Comparison of ENCODE assay signal across 29 mouse cellular contexts in the genomic region with DNA sequence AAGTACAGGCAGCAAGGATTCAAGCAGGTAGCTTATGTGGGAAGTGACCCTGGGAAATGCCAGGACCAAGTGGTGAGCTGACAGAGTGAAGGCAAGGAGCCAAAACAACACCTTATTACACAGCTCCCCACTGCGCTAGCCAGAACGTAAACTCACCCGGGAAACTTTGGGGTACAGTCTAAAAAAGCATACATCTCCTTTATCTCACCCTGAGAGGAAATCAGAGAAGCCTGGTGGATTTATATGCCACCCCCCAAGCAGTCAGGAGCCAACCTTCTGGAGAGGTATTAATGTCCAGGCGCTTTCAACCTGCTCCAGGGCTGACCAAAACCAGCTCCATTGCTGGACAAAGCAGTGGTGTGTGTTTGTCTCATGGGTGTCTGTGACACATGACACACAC. TPM values are rescaled to one million over a fixed set of nuclear protein-coding genes. Genes with fewer than 3 reads are reported as not detected.
DNase-seq lines count a peak whose midpoint lies in the region; ATAC-seq and TF ChIP-seq lines count a peak whose summit lies in the region.
"Had no signal": no experiment of that assay in that cellular context is flagged by ENCODE, and none has a peak within 500 bp of the region (broad histone marks: within the 10 kb centered on the region; RNA-seq: fewer than 3 reads in every experiment).

No protein-coding gene starts in this region.

- no peaks in the 10 kb centered on the region for H3K36me3 ChIP-seq in heart, embryonic 13.5 days
- H3K36me3 ChIP-seq in limb, embryonic 14.5 days (ENCODE audit: control insufficient read depth, insufficient read depth, low read length) = no peaks in the 10 kb centered on the region
- H3K36me3 ChIP-seq in limb, embryonic 10.5 days = no peaks in the 10 kb centered on the region
- no peaks in the 10 kb centered on the region for H3K36me3 ChIP-seq in kidney, embryonic 16.5 days (ENCODE audit: insufficient read depth, low read length)
- H3K36me3 ChIP-seq: G1E; intestine, embryonic 15.5 days; limb, embryonic 13.5 days; liver, embryonic 12.5 days; neural tube, embryonic 15.5 days; stomach, embryonic 15.5 days had no signal

- H3K4me1 ChIP-seq in heart, embryonic 13.5 days = peaks cover 60% of the 10 kb centered on the region
- peaks cover 3% of the 10 kb centered on the region; the same call in 1 of the 2 replicates for H3K4me1 ChIP-seq in limb, embryonic 14.5 days (ENCODE audit: control insufficient read depth, insufficient read depth, low read length)
- H3K4me1 ChIP-seq in limb, embryonic 10.5 days = peaks cover 49% of the 10 kb centered on the region
- H3K4me1 ChIP-seq in kidney, embryonic 16.5 days (ENCODE audit: insufficient read depth, low read length) = peaks cover 18% of the 10 kb centered on the region
- H3K4me1 ChIP-seq: stomach, embryonic 15.5 days had no signal

- no peaks in the 10 kb centered on the region for H3K27me3 ChIP-seq in heart, embryonic 13.5 days (replicated peaks)
- H3K27me3 ChIP-seq in limb, embryonic 14.5 days (ENCODE audit: control insufficient read depth, insufficient read depth, low read length) = no peaks in the 10 kb centered on the region
- H3K27me3 ChIP-seq in limb, embryonic 10.5 days (ENCODE audit: low read depth, poor library complexity, severe bottlenecking) = peaks cover 28% of the 10 kb centered on the region
- 0 out of 2 replicates have a peak, but pooled peaks cover 3% of the 10 kb centered on the region for H3K27me3 ChIP-seq in kidney, embryonic 16.5 days (ENCODE audit: insufficient read depth, low read length)
- H3K27me3 ChIP-seq: neural tube, embryonic 15.5 days; stomach, embryonic 15.5 days had no signal

- peak overlapping the region; percentile 6; the same call in 1 of the 2 replicates for H3K27ac ChIP-seq in heart, embryonic 13.5 days (replicated peaks)
- no peak overlapping the region for H3K27ac ChIP-seq in limb, embryonic 14.5 days (replicated peaks; ENCODE audit: low read depth, low read length)
- H3K27ac ChIP-seq in limb, embryonic 10.5 days = no peak overlapping the region
- H3K27ac ChIP-seq in kidney, embryonic 16.5 days (ENCODE audit: low read length) = no peak overlapping the region
- H3K27ac ChIP-seq: gastrocnemius, adult 2 months; hindbrain, postnatal 0 days; intestine, embryonic 15.5 days; limb, embryonic 13.5 days; liver, embryonic 12.5 days; neural tube, embryonic 15.5 days; stomach, embryonic 15.5 days had no signal

- H3K9me3 ChIP-seq in heart, embryonic 13.5 days = no peaks in the 10 kb centered on the region
- no peaks in the 10 kb centered on the region for H3K9me3 ChIP-seq in limb, embryonic 14.5 days (ENCODE audit: control insufficient read depth, low read length)
- no peaks in the 10 kb centered on the region for H3K9me3 ChIP-seq in limb, embryonic 10.5 days (replicated peaks)
- H3K9me3 ChIP-seq in kidney, embryonic 16.5 days (ENCODE audit: low read length) = no peaks in the 10 kb centered on the region
- H3K9me3 ChIP-seq: G1E; intestine, embryonic 15.5 days; limb, embryonic 13.5 days; liver, embryonic 12.5 days; neural tube, embryonic 15.5 days; stomach, embryonic 15.5 days had no signal

- no peak overlapping the region for H3K9ac ChIP-seq in heart, embryonic 13.5 days
- H3K9ac ChIP-seq in limb, embryonic 14.5 days (ENCODE audit: low read depth, low read length, severe bottlenecking) = peak overlapping the region; percentile 12; the same call in 1 of the 2 replicates
- H3K9ac ChIP-seq in kidney, embryonic 16.5 days (replicated peaks; ENCODE audit: low read length) = no peak overlapping the region
- H3K9ac ChIP-seq: intestine, embryonic 15.5 days; limb, embryonic 13.5 days; liver, embryonic 12.5 days; liver, postnatal 0 days; neural tube, embryonic 15.5 days; stomach, embryonic 15.5 days had no signal

- no peak for TF ChIP-seq POLR2A in limb, embryonic 14.5 days (IDR thresholded peaks at IDR 0.05; ENCODE audit: borderline replicate concordance, extremely low read depth, insufficient read depth, insufficient read length)

- peak; percentile 58 for DNase-seq in cerebellum, adult 11-12 months
- DNase-seq in cerebellum, postnatal 36 days = no peak
- DNase-seq in heart, adult 11 months = no peak
- no peak for DNase-seq in limb, embryonic 14.5 days (ENCODE audit: low spot score)
- no peak for DNase-seq in limb, embryonic 10.5 days (ENCODE audit: low spot score)
- peak; percentile 57 to 59 for DNase-seq in cerebellum, postnatal 25 days
- DNase-seq: adrenal gland, postnatal 10 days; gastrocnemius, adult 2 months; gastrocnemius, postnatal 36 days; heart, postnatal 10 days; kidney, adult 2 months; kidney, postnatal 4 days; layer of hippocampus, adult 9-11 months; liver, postnatal 0 days; lung, postnatal 36 days; midbrain, embryonic 14.5 days; retina, postnatal 1 day; right cerebral cortex, postnatal 14 days had no signal

- H3K4me3 ChIP-seq in heart, embryonic 13.5 days = no peak overlapping the region
- H3K4me3 ChIP-seq in limb, embryonic 14.5 days (replicated peaks; ENCODE audit: low read length) = no peak overlapping the region
- H3K4me3 ChIP-seq in limb, embryonic 10.5 days = no peak overlapping the region
- no peak overlapping the region for H3K4me3 ChIP-seq in kidney, embryonic 16.5 days (ENCODE audit: low read length)
- H3K4me3 ChIP-seq: erythroblast, embryonic 14.5 days; gastrocnemius, adult 2 months; intestine, embryonic 15.5 days; limb, embryonic 13.5 days; liver, embryonic 12.5 days; neural tube, embryonic 15.5 days; stomach, embryonic 15.5 days had no signal

- ATAC-seq in heart, embryonic 13.5 days (ENCODE audit: extremely low read depth, insufficient number of reproducible peaks, low FRiP score, low TSS enrichment) = no peak
- ATAC-seq in limb, embryonic 14.5 days (ENCODE audit: low FRiP score, low read depth) = no peak
- ATAC-seq in kidney, embryonic 16.5 days (ENCODE audit: low FRiP score, low TSS enrichment) = no peak
- ATAC-seq: forebrain, embryonic 16.5 days; hindbrain, postnatal 0 days; intestine, embryonic 15.5 days; liver, embryonic 12.5 days; liver, postnatal 0 days had no signal

- H3K4me2 ChIP-seq in heart, embryonic 13.5 days = no peak overlapping the region
- no peak overlapping the region for H3K4me2 ChIP-seq in limb, embryonic 14.5 days (replicated peaks; ENCODE audit: low read depth, low read length, severe bottlenecking)
- no peak overlapping the region for H3K4me2 ChIP-seq in kidney, embryonic 16.5 days (replicated peaks; ENCODE audit: low read depth, low read length)
- H3K4me2 ChIP-seq: intestine, embryonic 15.5 days; limb, embryonic 13.5 days; liver, embryonic 12.5 days; neural tube, embryonic 15.5 days; stomach, embryonic 15.5 days had no signal

- 73% methylated on average over 4 of the region's 4 CpGs for WGBS in heart, embryonic 13.5 days
- whole genome bisulfite sequencing in limb, embryonic 14.5 days = 75% methylated on average over 4 of the region's 4 CpGs
- 84% methylated on average over 4 of the region's 4 CpGs for WGBS in limb, embryonic 10.5 days
- WGBS in kidney, embryonic 16.5 days = 79% methylated on average over 4 of the region's 4 CpGs

RNA-seq across cellular contexts. Expression of gene Rtn4rl1, which starts 10.3 kb away (rescaled TPM):
- polyA plus RNA-seq in heart, embryonic 13.5 days (2015; fragmentation: Nextera tagmentation; extraction: Ambion mirVana) = 10.2 and 12.4 TPM in 2 replicates
- 3.4 and 3.9 TPM in 2 replicates for polyA plus RNA-seq in limb, embryonic 14.5 days (2012; rRNA removed)
- 4.4 and 5.3 TPM in 2 replicates for polyA plus RNA-seq in limb, embryonic 14.5 days (2014; fragmentation: Nextera tagmentation; extraction: Ambion mirVana)
- 0.90 and 1.3 TPM in 2 replicates for polyA plus RNA-seq in limb, embryonic 10.5 days (2016; fragmentation: Nextera tagmentation; extraction: Ambion mirVana)
- 3.8 and 5.0 TPM in 2 replicates for polyA plus RNA-seq in kidney, embryonic 16.5 days (2015; fragmentation: Nextera tagmentation; extraction: Ambion mirVana)
- polyA plus RNA-seq: erythroblast, embryonic 14.5 days; G1E had no signal

RNA-seq across cellular contexts. Expression of gene Dph1, which starts 12.9 kb away (rescaled TPM):
- 19.3 and 21.3 TPM in 2 replicates for polyA plus RNA-seq in heart, embryonic 13.5 days (2015; fragmentation: Nextera tagmentation; extraction: Ambion mirVana)
- polyA plus RNA-seq in limb, embryonic 14.5 days (2012; rRNA removed) = 30.0 and 46.6 TPM in 2 replicates
- polyA plus RNA-seq in limb, embryonic 14.5 days (2014; fragmentation: Nextera tagmentation; extraction: Ambion mirVana) = 23.1 and 25.5 TPM in 2 replicates
- 32.7 and 35.3 TPM in 2 replicates for polyA plus RNA-seq in limb, embryonic 10.5 days (2016; fragmentation: Nextera tagmentation; extraction: Ambion mirVana)
- polyA plus RNA-seq in kidney, embryonic 16.5 days (2015; fragmentation: Nextera tagmentation; extraction: Ambion mirVana) = 28.2 and 28.4 TPM in 2 replicates

RNA-seq across cellular contexts. Expression of gene Ovca2, which starts 25.3 kb away (rescaled TPM):
- polyA plus RNA-seq in heart, embryonic 13.5 days (2015; fragmentation: Nextera tagmentation; extraction: Ambion mirVana) = 15.2 and 16.4 TPM in 2 replicates
- polyA plus RNA-seq in limb, embryonic 14.5 days (2012; rRNA removed) = 22.5 and 25.0 TPM in 2 replicates
- polyA plus RNA-seq in limb, embryonic 14.5 days (2014; fragmentation: Nextera tagmentation; extraction: Ambion mirVana) = 29.8 and 30.3 TPM in 2 replicates
- 38.0 and 39.9 TPM in 2 replicates for polyA plus RNA-seq in limb, embryonic 10.5 days (2016; fragmentation: Nextera tagmentation; extraction: Ambion mirVana)
- polyA plus RNA-seq in kidney, embryonic 16.5 days (2015; fragmentation: Nextera tagmentation; extraction: Ambion mirVana) = 26.1 and 26.9 TPM in 2 replicates

RNA-seq across cellular contexts. Expression of gene Hic1, which starts 34.6 kb away (rescaled TPM):
- 9.4 and 9.5 TPM in 2 replicates for polyA plus RNA-seq in heart, embryonic 13.5 days (2015; fragmentation: Nextera tagmentation; extraction: Ambion mirVana)
- polyA plus RNA-seq in limb, embryonic 14.5 days (2012; rRNA removed) = 90.8 and 125 TPM in 2 replicates
- polyA plus RNA-seq in limb, embryonic 14.5 days (2014; fragmentation: Nextera tagmentation; extraction: Ambion mirVana) = 21.4 and 24.6 TPM in 2 replicates
- polyA plus RNA-seq in limb, embryonic 10.5 days (2016; fragmentation: Nextera tagmentation; extraction: Ambion mirVana) = 0.99 and 3.5 TPM in 2 replicates
- 16.1 and 16.2 TPM in 2 replicates for polyA plus RNA-seq in kidney, embryonic 16.5 days (2015; fragmentation: Nextera tagmentation; extraction: Ambion mirVana)

Comparison
In these comparisons a context has a peak if more than half of its experiments do, and no peak if none do; other contexts are left out.
1. DNase-seq: peak in cerebellum, adult 11-12 months (single experiment) and cerebellum, postnatal 25 days (2 of 2); none in cerebellum, postnatal 36 days (0 of 2), heart, adult 11 months (single experiment), limb, embryonic 14.5 days (single experiment) and limb, embryonic 10.5 days (single experiment).